Mouse (Mus musculus) heart, adult 2 months (tissue): Measurements from ENCODE around the gene Vill. TPM values are rescaled to one million over a fixed set of nuclear protein-coding genes. Genes with fewer than 3 reads are reported as not detected.

Experiments
- DNase-seq, 2 experiments: peaks; one replicate each; pipeline ENCODE4 v3.0.0; 2021
- H3K27ac ChIP-seq: fragments of 200-600 bp; 2 replicates; pipeline ENCODE4 v1.8.1; 2022
- H3K27me3 ChIP-seq: fragments of 200-500 bp; 2 replicates; pipeline ENCODE4 v1.6.1; 2012; ENCODE audit warnings: mild to moderate bottlenecking, low read length, inconsistent platforms, mixed read lengths; ENCODE audit not compliant: control insufficient read depth, insufficient read depth
- H3K36me3 ChIP-seq: fragments of 200-500 bp; 2 replicates; pipeline ENCODE4 v1.6.1; 2012; ENCODE audit warnings: low read length, inconsistent platforms; ENCODE audit not compliant: control insufficient read depth, insufficient read depth
- H3K4me1 ChIP-seq: fragments of 200-500 bp; 2 replicates; pipeline ENCODE4 v1.6.1; 2011; ENCODE audit warnings: low read length; ENCODE audit not compliant: control insufficient read depth, insufficient read depth
- H3K4me3 ChIP-seq: fragments of 200-600 bp; 2 replicates; pipeline ENCODE4 v1.8.1; 2022
- H3K79me2 ChIP-seq: fragments of 200-500 bp; replicated peaks from 2 replicates; pipeline ENCODE4 v1.6.1; 2012; ENCODE audit warnings: mild to moderate bottlenecking, inconsistent platforms, low read length, moderate library complexity, mixed read lengths; ENCODE audit not compliant: control insufficient read depth, insufficient read depth
- H3K9ac ChIP-seq: fragments of 200-500 bp; 2 replicates; pipeline ENCODE4 v1.6.1; 2012; ENCODE audit warnings: low read depth, mild to moderate bottlenecking, control low read depth, inconsistent platforms, low read length, mixed read lengths
- CTCF ChIP-seq: fragments of 200-600 bp; IDR thresholded peaks from 2 replicates; pipeline ENCODE4 v1.8.1; 2022; ENCODE audit warnings: antibody characterized with exemption, mild to moderate bottlenecking, moderate library complexity
- EP300 ChIP-seq: fragments of 200-500 bp; IDR thresholded peaks from 2 replicates; pipeline ENCODE4 v1.6.1; 2011; ENCODE audit warnings: low read depth, low read length, control low read depth; ENCODE audit not compliant: insufficient read depth
- POLR2A ChIP-seq: fragments of 200-500 bp; IDR thresholded peaks from 2 replicates; pipeline ENCODE4 v1.6.1; 2011; ENCODE audit warnings: mild to moderate bottlenecking, low read depth, low read length, control low read depth; ENCODE audit not compliant: insufficient read depth
- whole genome bisulfite sequencing: fragments of 180-500 bp; shearing (Covaris S2); methylation state at CpG from one replicate; pipeline ENCODE4 v1.1.7; 2018; 5-methylcytosine and 5-hydroxymethylcytosine counted together
- intact Hi-C: fragments of 180-260 bp; cut with DNase I; formaldehyde crosslinking; loops from one replicate; pipeline ENCODE4 v1.15.1; 2025
- polyA plus RNA-seq: library from polyadenylated mRNA; depleted of rRNA; stranded (reverse); fragments of >200 nt; gene quantifications from 2 replicates; pipeline ENCODE4 v1.2.3, GENCODE M21; 2012
- total RNA-seq, 2 experiments: library from RNA; stranded (reverse); gene quantifications; 2 replicates each; pipeline ENCODE4 v1.2.3; 2021

The Vill gene
- total and polyA plus RNA-seq, 3 experiments: 0.20 to 1.4 (median 0.34) TPM

DNA sequence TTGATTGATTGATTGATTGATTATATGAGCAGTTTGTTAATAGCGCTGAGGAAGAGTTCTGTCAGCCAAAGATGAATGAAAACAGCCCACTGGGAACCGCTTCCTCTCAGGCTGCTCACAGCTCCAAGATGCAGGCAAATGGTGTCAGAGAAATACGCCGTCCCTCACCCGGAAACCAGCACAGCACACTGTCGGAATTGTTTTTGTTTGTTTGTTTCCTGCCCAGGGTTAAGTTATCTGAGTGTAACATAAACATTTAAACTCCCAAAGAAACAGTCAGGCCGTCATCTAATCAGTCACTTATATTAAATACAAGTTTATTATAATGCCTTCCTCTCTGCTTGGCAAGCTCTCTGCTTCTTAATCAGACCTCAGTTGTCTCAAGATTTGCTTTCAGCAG, 43.7 kb upstream of the Vill start:
- Histone ChIP-seq H3K79me2 (no peaks in the 10 kb centered on the region), H3K36me3 (no peaks in the 10 kb centered on the region), H3K4me3 (no peak overlapping the region), H3K9ac (no peak overlapping the region), H3K4me1 (no peaks in the 10 kb centered on the region; the same call in 1 of the 2 replicates), H3K27me3 (no peaks in the 10 kb centered on the region), H3K27ac (no peak overlapping the region)
- no peak for TF ChIP-seq CTCF
- TF ChIP-seq POLR2A: no peak
- no peak for TF ChIP-seq EP300
- DNase-seq: no peak
- intact Hi-C loops: no loop called here
- 41% methylated on average over 7 of the region's 7 CpGs for WGBS

DNA sequence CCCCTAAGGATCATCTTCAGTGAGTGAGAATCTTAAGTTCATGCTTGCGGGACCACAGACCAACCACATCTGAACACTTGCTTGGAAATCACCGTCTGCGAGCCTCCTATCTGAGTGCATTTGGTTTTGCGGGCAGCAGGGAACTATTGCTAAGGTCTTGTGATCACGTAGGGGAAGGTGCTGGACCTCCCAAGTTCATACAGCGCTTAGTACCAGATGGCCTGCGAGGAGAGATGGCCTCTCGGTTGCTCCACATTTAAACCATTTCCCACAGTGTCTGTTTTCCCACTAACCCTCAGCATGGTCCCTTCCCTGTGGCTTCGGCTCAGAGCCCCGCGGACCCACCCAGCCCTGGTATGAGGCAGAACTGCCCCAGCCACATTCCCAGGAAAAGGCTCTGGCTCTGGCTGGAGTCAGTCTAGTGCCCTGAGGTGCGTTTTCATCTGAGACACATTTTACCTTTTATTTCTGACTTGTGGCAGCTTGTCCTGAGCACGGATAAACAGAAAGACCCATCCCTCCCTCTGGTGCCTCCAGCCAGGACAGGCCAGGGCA, 42.3 kb upstream of the Vill start:
- Histone ChIP-seq H3K79me2 (no peaks in the 10 kb centered on the region), H3K4me3 (no peak overlapping the region), H3K36me3 (no peaks in the 10 kb centered on the region), H3K27ac (no peak overlapping the region), H3K27me3 (no peaks in the 10 kb centered on the region), H3K9ac (no peak overlapping the region), H3K4me1 (no peaks in the 10 kb centered on the region; the same call in 1 of the 2 replicates)
- no peak for TF ChIP-seq POLR2A
- no peak for TF ChIP-seq CTCF
- TF ChIP-seq EP300: no peak
- intact Hi-C loops: no loop called here
- 95% methylated on average over 13 of the region's 13 CpGs for WGBS
- DNase-seq: no peak

DNA sequence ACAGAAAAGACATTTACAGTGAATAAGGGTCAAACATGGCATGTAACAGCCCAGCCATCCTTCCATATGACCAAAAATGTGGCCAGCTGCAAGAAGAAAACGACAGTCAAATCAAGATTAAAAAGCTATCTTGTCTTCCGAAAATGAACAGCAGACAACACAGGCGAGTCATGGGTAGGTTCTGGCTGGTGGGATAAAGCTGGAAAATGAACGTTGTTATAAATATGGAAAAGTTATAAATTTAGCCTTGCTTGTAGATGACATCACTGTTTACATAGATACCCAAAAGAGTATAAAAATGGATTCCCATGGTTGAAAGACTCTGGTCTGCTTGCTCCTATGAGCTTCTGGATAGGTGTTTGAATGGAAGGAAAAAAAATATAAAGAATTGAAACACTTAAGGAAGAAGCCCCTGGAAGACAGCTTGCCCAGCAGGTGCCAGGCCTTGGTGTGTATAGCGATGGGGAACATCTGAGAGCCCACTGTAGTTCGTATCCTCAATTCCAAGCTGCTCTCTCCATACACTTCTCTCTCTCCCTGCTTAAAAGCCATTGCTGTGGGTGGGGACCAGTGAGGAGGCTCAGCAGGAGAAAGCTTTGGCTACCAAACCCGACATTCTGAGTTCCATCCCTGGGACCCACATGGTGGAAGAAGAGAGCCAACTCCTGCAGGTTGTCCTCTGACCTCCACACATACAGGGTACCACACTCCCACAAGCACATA, 35.6 kb upstream of the Vill start:
- WGBS: 83% methylated on average over 7 of the region's 7 CpGs
- Histone ChIP-seq H3K36me3 (no peaks in the 10 kb centered on the region), H3K79me2 (no peaks in the 10 kb centered on the region), H3K9ac (no peak overlapping the region), H3K27ac (no peak overlapping the region), H3K4me1 (no peaks in the 10 kb centered on the region), H3K27me3 (no peaks in the 10 kb centered on the region), H3K4me3 (no peak overlapping the region)
- intact Hi-C loops: no loop called here
- no peak for DNase-seq
- no peak for TF ChIP-seq POLR2A
- TF ChIP-seq CTCF: no peak
- no peak for TF ChIP-seq EP300

DNA sequence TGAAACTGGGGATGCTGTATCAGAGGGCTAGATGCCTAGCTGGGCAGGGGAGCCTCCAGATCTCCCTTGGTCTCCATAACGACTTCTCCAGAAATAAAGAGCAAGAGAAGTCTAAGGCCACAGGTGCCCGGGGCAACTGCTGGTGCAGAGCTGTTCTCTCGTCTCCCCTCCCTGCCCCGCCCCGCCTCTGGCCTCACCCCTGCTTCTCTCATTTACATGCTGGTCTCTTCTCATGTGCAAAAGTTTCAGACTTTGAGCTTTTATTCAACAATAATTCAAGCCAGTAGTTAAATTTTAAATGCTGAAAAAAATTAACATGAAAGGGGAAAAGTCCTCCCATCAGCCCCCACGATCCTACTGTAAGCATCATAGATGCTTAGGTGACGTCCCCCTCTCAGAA, 30.8 kb upstream of the Vill start:
- Histone ChIP-seq H3K27me3 (no peaks in the 10 kb centered on the region), H3K4me3 (no peak overlapping the region), H3K27ac (no peak overlapping the region), H3K36me3 (no peaks in the 10 kb centered on the region), H3K79me2 (no peaks in the 10 kb centered on the region), H3K4me1 (no peaks in the 10 kb centered on the region), H3K9ac (no peak overlapping the region)
- no peak for DNase-seq
- intact Hi-C loops: no loop called here
- WGBS: 83% methylated on average over 7 of the region's 7 CpGs
- TF ChIP-seq POLR2A (no peak), CTCF (no peak), EP300 (no peak)

DNA sequence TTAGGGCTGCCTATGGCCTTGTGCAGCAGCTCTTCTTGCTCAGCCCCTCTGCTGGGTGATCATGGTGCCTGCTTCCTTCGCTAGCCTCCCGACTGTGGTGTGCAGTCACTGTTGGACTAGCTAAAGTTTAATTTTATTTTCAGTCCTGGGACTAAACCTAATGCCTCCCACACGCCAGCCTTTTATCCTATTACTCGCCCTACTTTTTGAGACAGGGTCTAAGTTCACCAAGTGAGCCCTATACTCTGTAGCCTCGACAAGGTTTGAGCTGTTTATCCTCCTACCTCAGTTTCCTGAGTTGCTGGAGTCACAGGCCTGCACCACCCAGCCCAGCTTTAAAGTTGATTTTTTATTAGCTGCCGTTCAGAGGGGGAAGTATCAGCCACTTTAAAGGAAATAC, 27.3 kb upstream of the Vill start:
- Histone ChIP-seq H3K27ac (no peak overlapping the region), H3K79me2 (no peaks in the 10 kb centered on the region), H3K9ac (no peak overlapping the region), H3K27me3 (no peaks in the 10 kb centered on the region), H3K36me3 (no peaks in the 10 kb centered on the region), H3K4me3 (no peak overlapping the region), H3K4me1 (peaks cover 1% of the 10 kb centered on the region)
- 70% methylated on average over 6 of the region's 6 CpGs for WGBS
- TF ChIP-seq CTCF (no peak), EP300 (no peak), POLR2A (no peak)
- intact Hi-C loops: no loop called here
- no peak for DNase-seq

DNA sequence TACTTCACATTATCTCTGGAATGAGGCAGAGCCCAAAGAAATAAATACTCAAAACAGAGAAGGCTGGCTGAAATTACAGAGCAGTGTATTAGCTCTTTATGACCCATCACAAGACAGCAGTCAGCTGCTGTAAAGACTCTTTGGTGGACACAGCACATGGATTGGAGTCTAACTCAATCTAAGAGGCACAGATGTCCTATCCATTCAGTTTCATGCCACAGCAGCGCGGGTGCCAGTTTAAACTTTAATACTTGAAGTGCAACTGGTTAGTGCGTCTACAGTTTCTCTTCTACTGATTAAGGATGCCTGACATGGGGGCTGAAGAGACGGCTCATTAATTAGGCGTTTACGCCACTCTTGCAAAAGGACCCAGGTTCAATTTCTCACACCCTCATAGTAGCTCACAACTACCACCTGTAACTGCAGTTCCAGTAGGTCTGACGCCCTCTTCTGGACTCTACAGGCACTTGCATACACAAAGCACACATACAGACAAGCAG, 26.7 kb upstream of the Vill start:
- 93% methylated on average over 7 of the region's 7 CpGs for WGBS
- Histone ChIP-seq H3K27ac (no peak overlapping the region), H3K27me3 (no peaks in the 10 kb centered on the region)

More for the DNA sequence above, 26.7 kb upstream of the Vill start:
- Histone ChIP-seq H3K4me1 (peaks cover 1% of the 10 kb centered on the region), H3K9ac (no peak overlapping the region), H3K4me3 (no peak overlapping the region), H3K79me2 (no peaks in the 10 kb centered on the region), H3K36me3 (no peaks in the 10 kb centered on the region)
- intact Hi-C loops: loop anchor here (2.0 kb wide), 1 partner anchor 15 kb away; no protein-coding TSS in a partner anchor
- TF ChIP-seq EP300: no peak
- DNase-seq: no peak
